Mouse (Mus musculus): Measurements from ENCODE around the gene Mrpl47. TPM values are rescaled to one million over a fixed set of nuclear protein-coding genes. Genes with fewer than 3 reads are reported as not detected.
A peak's percentile ranks its signal among the peaks of the same experiment; 100 is the strongest.
"Not testable (repeated sequence)": the region's sequence is repeated elsewhere in the genome, so short reads cannot be mapped to it uniquely, and the experiment has no call there.

Mrpl47 gene
- polyA plus RNA-seq, 1 experiment from 2014 or later: 50.4 TPM

DNA sequence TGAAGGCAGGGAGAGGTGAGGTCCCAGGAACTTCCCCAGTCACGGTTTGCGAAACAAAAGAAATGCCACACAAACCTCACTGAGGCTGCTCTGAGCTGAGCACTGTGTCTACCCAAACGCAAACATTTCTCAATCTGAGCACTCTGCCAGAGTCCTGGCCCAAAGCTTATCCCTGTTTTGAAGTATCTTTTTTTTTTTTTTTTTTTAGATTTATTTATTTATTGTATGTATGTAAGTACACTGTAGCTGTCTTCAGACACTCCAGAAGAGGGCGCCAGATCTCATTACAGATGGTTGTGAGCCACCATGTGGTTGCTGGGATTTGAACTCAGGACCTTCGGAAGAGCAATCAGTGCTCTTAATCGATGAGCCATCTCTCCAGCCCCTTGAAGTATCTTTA, 33.4 kb downstream of the Mrpl47 start:
- not testable (repeated sequence) for H3K4me3 ChIP-seq (ENCODE audit: low read depth, low read length); ATAC-seq (replicated peaks; ENCODE audit: insufficient number of reproducible peaks, low FRiP score, low TSS enrichment, low read depth)

DNA sequence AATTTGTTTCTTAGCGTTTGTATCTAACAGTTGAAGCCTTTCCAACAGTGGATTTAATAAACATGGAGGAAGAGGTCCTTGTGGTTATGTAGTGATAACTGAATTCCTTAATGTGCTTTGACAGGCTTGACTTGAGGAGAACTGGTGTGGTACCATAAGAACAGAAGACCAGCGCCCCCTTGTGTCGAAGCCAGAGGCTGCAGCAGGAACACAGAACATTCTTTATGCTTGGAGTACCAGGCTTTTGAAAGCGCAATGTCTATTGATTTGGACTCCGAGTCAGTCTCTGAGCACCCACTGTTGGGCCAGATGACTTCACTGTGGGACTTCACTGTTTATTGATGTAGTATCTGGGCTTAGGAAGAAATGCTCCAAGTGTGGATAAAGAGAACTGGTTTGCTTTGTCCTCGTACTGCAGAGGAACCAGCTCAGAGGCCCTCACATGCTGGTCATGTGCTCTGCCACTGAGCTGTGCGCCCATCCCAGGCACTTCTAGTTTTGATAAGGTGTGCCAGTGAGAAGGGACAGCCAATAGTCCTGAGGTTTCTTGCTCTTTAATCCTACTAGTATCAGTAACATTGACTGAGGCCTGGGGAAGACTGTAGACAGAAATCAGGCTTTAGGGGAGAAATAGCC, 39.1 kb downstream of the Mrpl47 start:
- H3K4me2 ChIP-seq (ENCODE audit: low read depth, low read length): no peak overlapping the region
- no peaks in the 10 kb centered on the region for H3K36me3 ChIP-seq (replicated peaks; ENCODE audit: control insufficient read depth, insufficient read depth, low read depth, low read length)
- WGBS: 42% methylated on average over 7 of the region's 7 CpGs
- no peaks in the 10 kb centered on the region for H3K4me1 ChIP-seq (ENCODE audit: control insufficient read depth, insufficient read depth, low read length)
- H3K27me3 ChIP-seq (ENCODE audit: control insufficient read depth, insufficient read depth, low read length): no peaks in the 10 kb centered on the region
- H3K4me3 ChIP-seq (ENCODE audit: low read depth, low read length): no peak overlapping the region
- H3K9ac ChIP-seq (replicated peaks; ENCODE audit: low read length): no peak overlapping the region
- DNase-seq (ENCODE audit: low spot score) (peak; percentile 93), ATAC-seq (replicated peaks; ENCODE audit: insufficient number of reproducible peaks, low FRiP score, low TSS enrichment, low read depth) (0 out of 2 replicates have a peak, but pooled peaks have one; percentile 14)
- no peak overlapping the region for H3K27ac ChIP-seq (replicated peaks; ENCODE audit: low read depth, low read length)
- no peaks in the 10 kb centered on the region for H3K9me3 ChIP-seq (replicated peaks; ENCODE audit: control insufficient read depth, low read length)

More for the DNA sequence above, 33.4 kb downstream of the Mrpl47 start:
- not testable (repeated sequence) for H3K27ac ChIP-seq (replicated peaks; ENCODE audit: low read depth, low read length); H3K9ac ChIP-seq (replicated peaks; ENCODE audit: low read length); H3K36me3 ChIP-seq (replicated peaks; ENCODE audit: control insufficient read depth, insufficient read depth, low read depth, low read length); H3K4me2 ChIP-seq (ENCODE audit: low read depth, low read length); H3K27me3 ChIP-seq (ENCODE audit: control insufficient read depth, insufficient read depth, low read length); H3K9me3 ChIP-seq (replicated peaks; ENCODE audit: control insufficient read depth, low read length); DNase-seq (ENCODE audit: low spot score); H3K4me1 ChIP-seq (ENCODE audit: control insufficient read depth, insufficient read depth, low read length)
- 90% methylated on average over 6 of the region's 6 CpGs for WGBS

DNA sequence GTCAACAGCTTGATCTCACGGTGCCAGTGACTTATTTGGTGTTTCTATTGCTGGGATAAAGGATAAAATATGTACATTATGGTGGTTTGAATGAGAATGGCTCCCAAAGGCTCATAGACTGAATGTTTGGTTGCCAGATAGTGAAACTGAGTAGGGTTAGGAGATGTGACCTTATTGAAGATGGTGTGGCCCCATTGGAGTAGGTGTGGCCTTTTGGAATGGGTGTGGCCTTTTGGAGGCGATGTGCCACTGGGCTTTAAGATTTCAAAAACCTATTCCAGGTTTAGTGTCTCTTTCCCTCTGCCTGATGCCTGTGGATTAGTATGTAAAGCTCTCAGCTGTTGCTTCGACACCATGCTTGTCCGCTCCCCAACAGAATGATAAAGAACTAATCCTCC, 41.8 kb downstream of the Mrpl47 start:
- Histone ChIP-seq H3K4me1 (ENCODE audit: control insufficient read depth, insufficient read depth, low read length) (no peaks in the 10 kb centered on the region), H3K36me3 (replicated peaks; ENCODE audit: control insufficient read depth, insufficient read depth, low read depth, low read length) (no peaks in the 10 kb centered on the region), H3K9ac (replicated peaks; ENCODE audit: low read length) (no peak overlapping the region), H3K4me2 (ENCODE audit: low read depth, low read length) (no peak overlapping the region), H3K27me3 (ENCODE audit: control insufficient read depth, insufficient read depth, low read length) (no peaks in the 10 kb centered on the region), H3K27ac (replicated peaks; ENCODE audit: low read depth, low read length) (no peak overlapping the region), H3K9me3 (replicated peaks; ENCODE audit: control insufficient read depth, low read length) (no peaks in the 10 kb centered on the region), H3K4me3 (ENCODE audit: low read depth, low read length) (no peak overlapping the region)
- 86% methylated on average over 4 of the region's 4 CpGs for whole genome bisulfite sequencing
- DNase-seq (ENCODE audit: low spot score) (no peak), ATAC-seq (replicated peaks; ENCODE audit: insufficient number of reproducible peaks, low FRiP score, low TSS enrichment, low read depth) (no peak)

DNA sequence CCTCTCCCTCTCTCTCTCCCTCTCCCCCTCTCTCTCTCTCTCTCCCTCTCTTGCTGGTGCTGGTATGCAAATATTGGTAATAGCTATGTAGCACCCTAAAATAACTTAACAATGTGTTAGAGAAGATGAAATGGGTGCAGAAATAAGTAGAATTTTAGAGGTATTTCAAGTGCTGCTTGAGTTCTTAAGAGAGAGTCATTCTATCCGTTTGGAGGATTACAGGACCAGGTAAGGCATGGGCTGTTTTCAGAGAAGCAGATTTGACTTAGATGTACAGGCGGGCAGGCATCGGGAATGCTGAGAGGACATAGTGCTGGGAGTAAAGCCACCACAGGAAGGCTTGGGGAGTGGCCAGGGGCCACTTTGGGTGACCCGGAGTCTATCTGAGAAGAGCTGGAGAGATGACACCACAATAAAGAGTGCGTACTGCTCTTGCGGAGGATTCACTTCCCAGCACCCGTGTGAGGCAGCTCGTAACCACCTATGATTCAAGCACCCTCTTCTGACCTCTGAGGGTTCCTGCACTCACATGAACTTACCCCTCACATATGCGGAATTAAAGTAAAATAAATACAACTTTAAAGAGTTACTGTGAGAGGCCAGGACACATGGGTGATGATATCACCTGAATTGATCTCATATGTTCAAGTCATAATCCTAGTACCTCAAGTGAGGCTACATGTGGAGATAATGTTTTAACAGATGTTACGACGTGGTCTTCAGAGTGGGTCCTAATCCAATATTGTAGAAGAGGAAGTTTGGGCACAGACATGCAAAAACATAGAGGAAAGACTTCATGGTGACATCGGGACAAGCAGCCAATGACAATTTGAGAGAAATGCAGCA, 42.4 kb downstream of the Mrpl47 start:
- no peak overlapping the region for H3K27ac ChIP-seq (replicated peaks; ENCODE audit: low read depth, low read length)
- H3K4me2 ChIP-seq (ENCODE audit: low read depth, low read length): no peak overlapping the region
- H3K9me3 ChIP-seq (replicated peaks; ENCODE audit: control insufficient read depth, low read length): no peaks in the 10 kb centered on the region
- no peak overlapping the region for H3K4me3 ChIP-seq (ENCODE audit: low read depth, low read length)
- no peaks in the 10 kb centered on the region for H3K27me3 ChIP-seq (ENCODE audit: control insufficient read depth, insufficient read depth, low read length)
- H3K36me3 ChIP-seq (replicated peaks; ENCODE audit: control insufficient read depth, insufficient read depth, low read depth, low read length): no peaks in the 10 kb centered on the region
- H3K4me1 ChIP-seq (ENCODE audit: control insufficient read depth, insufficient read depth, low read length): no peaks in the 10 kb centered on the region
- no peak overlapping the region for H3K9ac ChIP-seq (replicated peaks; ENCODE audit: low read length)
- DNase-seq (ENCODE audit: low spot score) (no peak), ATAC-seq (replicated peaks; ENCODE audit: insufficient number of reproducible peaks, low FRiP score, low TSS enrichment, low read depth) (no peak)
- 75% methylated on average over 12 of the region's 12 CpGs for WGBS

DNA sequence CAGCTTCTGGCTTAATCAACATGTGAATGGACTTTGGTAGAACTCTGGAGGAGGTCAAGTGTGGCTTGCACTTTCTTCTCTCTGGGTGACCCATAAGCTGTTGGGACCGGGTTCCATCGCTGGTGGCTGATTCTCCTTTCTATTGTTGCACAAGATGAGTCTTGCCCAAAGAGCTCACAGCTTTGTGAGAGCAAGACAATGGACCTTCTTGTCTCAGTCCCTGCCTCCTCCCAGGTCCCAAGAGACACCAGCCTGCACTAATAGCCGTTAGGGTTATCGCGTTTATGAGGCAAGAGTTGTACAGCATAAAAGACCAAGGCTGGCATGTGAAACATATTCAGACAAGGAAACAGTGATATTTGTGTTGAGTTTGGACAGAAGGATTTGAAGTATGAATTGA, 43.2 kb downstream of the Mrpl47 start:
- no peak overlapping the region for H3K4me2 ChIP-seq (ENCODE audit: low read depth, low read length)
- ATAC-seq (replicated peaks; ENCODE audit: insufficient number of reproducible peaks, low FRiP score, low TSS enrichment, low read depth) (no peak), DNase-seq (ENCODE audit: low spot score) (no peak)
- H3K27ac ChIP-seq (replicated peaks; ENCODE audit: low read depth, low read length): no peak overlapping the region
- H3K36me3 ChIP-seq (replicated peaks; ENCODE audit: control insufficient read depth, insufficient read depth, low read depth, low read length): no peaks in the 10 kb centered on the region
- H3K4me3 ChIP-seq (ENCODE audit: low read depth, low read length): no peak overlapping the region
- H3K27me3 ChIP-seq (ENCODE audit: control insufficient read depth, insufficient read depth, low read length): no peaks in the 10 kb centered on the region
- 45% methylated on average over 5 of the region's 5 CpGs for WGBS
- H3K9me3 ChIP-seq (replicated peaks; ENCODE audit: control insufficient read depth, low read length): no peaks in the 10 kb centered on the region
- no peaks in the 10 kb centered on the region for H3K4me1 ChIP-seq (ENCODE audit: control insufficient read depth, insufficient read depth, low read length)
- no peak overlapping the region for H3K9ac ChIP-seq (replicated peaks; ENCODE audit: low read length)

DNA sequence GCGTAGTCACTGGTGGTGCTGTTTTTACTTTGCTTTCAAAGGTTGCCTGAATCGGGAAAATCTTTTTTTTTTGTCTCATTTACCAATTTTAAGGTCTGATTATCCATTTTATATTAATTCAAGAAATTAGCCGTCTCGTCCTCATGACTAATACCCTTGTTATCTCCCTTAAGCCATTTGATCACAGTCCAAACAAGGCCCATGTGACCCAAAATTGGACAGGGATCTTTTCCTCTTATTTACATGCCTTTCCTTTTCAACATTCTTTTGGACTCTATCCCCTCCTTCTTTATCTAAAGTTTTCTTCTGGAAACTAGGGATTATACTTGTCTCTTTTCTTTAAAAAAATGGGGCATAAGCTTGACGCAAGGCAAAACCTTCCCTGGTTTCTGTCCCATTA, 45.6 kb downstream of the Mrpl47 start:
- Histone ChIP-seq H3K4me2 (ENCODE audit: low read depth, low read length) (no peak overlapping the region), H3K4me3 (ENCODE audit: low read depth, low read length) (no peak overlapping the region), H3K9me3 (replicated peaks; ENCODE audit: control insufficient read depth, low read length) (no peaks in the 10 kb centered on the region), H3K27ac (replicated peaks; ENCODE audit: low read depth, low read length) (no peak overlapping the region), H3K4me1 (ENCODE audit: control insufficient read depth, insufficient read depth, low read length) (no peaks in the 10 kb centered on the region), H3K9ac (replicated peaks; ENCODE audit: low read length) (no peak overlapping the region), H3K36me3 (replicated peaks; ENCODE audit: control insufficient read depth, insufficient read depth, low read depth, low read length) (no peaks in the 10 kb centered on the region), H3K27me3 (ENCODE audit: control insufficient read depth, insufficient read depth, low read length) (no peaks in the 10 kb centered on the region)
- no peak for DNase-seq (ENCODE audit: low spot score)
- 75% methylated on average over 5 of the region's 5 CpGs for WGBS
- ATAC-seq (replicated peaks; ENCODE audit: insufficient number of reproducible peaks, low FRiP score, low TSS enrichment, low read depth): no peak

DNA sequence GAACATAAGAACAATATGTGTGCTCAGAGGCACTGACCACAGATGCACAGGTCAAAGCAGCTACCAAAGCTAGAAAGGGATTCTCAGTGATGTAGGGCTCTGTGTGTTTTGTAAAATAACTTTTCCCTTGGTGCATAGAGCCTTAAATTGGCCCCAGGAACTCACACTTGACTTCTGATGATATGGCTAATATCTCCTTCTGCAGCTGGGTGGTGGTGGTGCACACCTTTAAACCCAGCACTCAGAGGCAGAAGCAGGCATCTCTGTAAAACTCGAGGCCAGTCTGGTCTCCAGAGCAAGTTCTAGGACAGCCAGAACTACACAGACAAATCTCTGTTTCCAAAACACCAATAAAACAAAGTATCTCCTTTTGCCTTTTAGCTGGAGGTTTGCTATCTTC, 46.5 kb downstream of the Mrpl47 start:
- H3K36me3 ChIP-seq (replicated peaks; ENCODE audit: control insufficient read depth, insufficient read depth, low read depth, low read length): no peaks in the 10 kb centered on the region
- ATAC-seq (replicated peaks; ENCODE audit: insufficient number of reproducible peaks, low FRiP score, low TSS enrichment, low read depth) (no peak), DNase-seq (ENCODE audit: low spot score) (no peak)
- no peak overlapping the region for H3K9ac ChIP-seq (replicated peaks; ENCODE audit: low read length)
- H3K4me3 ChIP-seq (ENCODE audit: low read depth, low read length): no peak overlapping the region
- H3K27ac ChIP-seq (replicated peaks; ENCODE audit: low read depth, low read length): no peak overlapping the region
- H3K4me1 ChIP-seq (ENCODE audit: control insufficient read depth, insufficient read depth, low read length): no peaks in the 10 kb centered on the region
- 45% methylated on average over 1 of the region's 1 CpGs for WGBS
- H3K9me3 ChIP-seq (replicated peaks; ENCODE audit: control insufficient read depth, low read length): no peaks in the 10 kb centered on the region
- no peaks in the 10 kb centered on the region for H3K27me3 ChIP-seq (ENCODE audit: control insufficient read depth, insufficient read depth, low read length)
- no peak overlapping the region for H3K4me2 ChIP-seq (ENCODE audit: low read depth, low read length)

DNA sequence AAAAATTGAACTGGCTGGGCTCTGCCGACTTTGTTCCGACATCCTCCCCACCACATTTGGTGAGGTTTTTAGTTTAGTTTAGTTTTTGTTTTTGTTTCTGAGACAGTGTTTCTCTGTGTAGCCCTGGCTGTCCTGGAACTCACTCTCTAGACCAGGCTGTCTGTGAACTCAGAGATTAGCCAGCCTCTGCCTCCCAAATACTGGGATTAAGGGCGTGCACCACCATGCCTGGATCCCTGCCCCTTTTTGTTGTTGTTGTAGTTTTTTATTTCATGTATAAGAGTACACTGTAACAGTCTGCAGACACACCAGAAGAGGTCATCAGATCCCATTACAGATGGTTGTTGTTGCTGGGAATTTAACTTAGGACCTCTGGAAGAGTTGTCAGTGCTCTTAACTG, 47.4 kb downstream of the Mrpl47 start:
- Histone ChIP-seq H3K4me3 (ENCODE audit: low read depth, low read length) (no peak overlapping the region), H3K4me1 (ENCODE audit: control insufficient read depth, insufficient read depth, low read length) (no peaks in the 10 kb centered on the region), H3K4me2 (ENCODE audit: low read depth, low read length) (no peak overlapping the region), H3K27me3 (ENCODE audit: control insufficient read depth, insufficient read depth, low read length) (no peaks in the 10 kb centered on the region), H3K9ac (replicated peaks; ENCODE audit: low read length) (no peak overlapping the region), H3K9me3 (replicated peaks; ENCODE audit: control insufficient read depth, low read length) (no peaks in the 10 kb centered on the region), H3K36me3 (replicated peaks; ENCODE audit: control insufficient read depth, insufficient read depth, low read depth, low read length) (no peaks in the 10 kb centered on the region), H3K27ac (replicated peaks; ENCODE audit: low read depth, low read length) (no peak overlapping the region)
- no peak for ATAC-seq (replicated peaks; ENCODE audit: insufficient number of reproducible peaks, low FRiP score, low TSS enrichment, low read depth)
- 78% methylated on average over 3 of the region's 3 CpGs for WGBS
- no peak for DNase-seq (ENCODE audit: low spot score)

Data from embryonic facial prominence, embryonic 11.5 days (tissue).